Mouse (Mus musculus): Measurements from ENCODE around the gene Sh2d3c. TPM values are rescaled to one million over a fixed set of nuclear protein-coding genes. Genes with fewer than 3 reads are reported as not detected.
A peak's percentile ranks its signal among the peaks of the same experiment; 100 is the strongest.

Gene Sh2d3c
- total RNA-seq, 2 experiments from 2014 or later = 31.1 to 35.6 TPM

GRCm38 (mm10) chr2:32714987-32715425 is 5.8 kb upstream of the Sh2d3c start:
- no peak for DNase-seq (ENCODE audit: low spot score in 2 of 2)
- intact Hi-C loops (cut with DNase I) = no loop called here

GRCm38 (mm10) chr2:32718761-32719160 is 2.1 kb upstream of the Sh2d3c start:
- DNase-seq (ENCODE audit: low spot score in 2 of 2) = peak; percentile 54 to 59
- intact Hi-C loops (cut with DNase I) = no loop called here

GRCm38 (mm10) chr2:32720053-32720452 is 802 bp upstream of the Sh2d3c start:
- intact Hi-C loops (cut with DNase I) = no loop called here
- no peak for DNase-seq (ENCODE audit: low spot score in 2 of 2)

- intact Hi-C loops (cut with DNase I) = no loop called here
Observed at GRCm38 (mm10) chr2:32722046-32722445, 1.2 kb downstream of the Sh2d3c start.

GRCm38 (mm10) chr2:32722581-32722980 is 1.7 kb downstream of the Sh2d3c start:
- intact Hi-C loops (cut with DNase I) = no loop called here
- DNase-seq (ENCODE audit: low spot score in 2 of 2) = no peak

More at GRCm38 (mm10) chr2:32722046-32722445, 1.2 kb downstream of the Sh2d3c start:
- no peak for DNase-seq (ENCODE audit: low spot score in 2 of 2)

GRCm38 (mm10) chr2:32724149-32724548 is 3.3 kb downstream of the Sh2d3c start:
- intact Hi-C loops (cut with DNase I) = no loop called here
- DNase-seq (ENCODE audit: low spot score in 2 of 2) = no peak

- DNase-seq (ENCODE audit: low spot score in 2 of 2) = no peak
- intact Hi-C loops (cut with DNase I) = no loop called here
Observed at GRCm38 (mm10) chr2:32724832-32725790, 4.3 kb downstream of the Sh2d3c start.

GRCm38 (mm10) chr2:32727435-32727834 is 6.6 kb downstream of the Sh2d3c start:
- intact Hi-C loops (cut with DNase I) = no loop called here
- DNase-seq (ENCODE audit: low spot score in 2 of 2) = peak; percentile 84 to 89

- intact Hi-C loops (cut with DNase I) = no loop called here
Observed at GRCm38 (mm10) chr2:32728463-32728862, 7.6 kb downstream of the Sh2d3c start.

GRCm38 (mm10) chr2:32729547-32729946 is 8.7 kb downstream of the Sh2d3c start:
- DNase-seq (ENCODE audit: low spot score in 2 of 2) = no peak
- intact Hi-C loops (cut with DNase I) = no loop called here

More at GRCm38 (mm10) chr2:32728463-32728862, 7.6 kb downstream of the Sh2d3c start:
- no peak for DNase-seq (ENCODE audit: low spot score in 2 of 2)

- intact Hi-C loops (cut with DNase I) = no loop called here
- no peak for DNase-seq (ENCODE audit: low spot score in 2 of 2)
Observed at GRCm38 (mm10) chr2:32730854-32731253, 10.0 kb downstream of the Sh2d3c start.

GRCm38 (mm10) chr2:32731911-32732310 is 11.1 kb downstream of the Sh2d3c start:
- DNase-seq (ENCODE audit: low spot score in 2 of 2) = no peak
- intact Hi-C loops (cut with DNase I) = no loop called here

- no peak for DNase-seq (ENCODE audit: low spot score in 2 of 2)
- intact Hi-C loops (cut with DNase I) = no loop called here
Observed at GRCm38 (mm10) chr2:32732695-32733094, 11.8 kb downstream of the Sh2d3c start.

GRCm38 (mm10) chr2:32734480-32734879 is 13.6 kb downstream of the Sh2d3c start:
- intact Hi-C loops (cut with DNase I) = no loop called here
- no peak for DNase-seq (ENCODE audit: low spot score in 2 of 2)

- intact Hi-C loops (cut with DNase I) = no loop called here
Observed at GRCm38 (mm10) chr2:32734933-32735332, 14.1 kb downstream of the Sh2d3c start.

GRCm38 (mm10) chr2:32736306-32736829 is 15.5 kb downstream of the Sh2d3c start:
- no peak for DNase-seq (ENCODE audit: low spot score in 2 of 2)
- intact Hi-C loops (cut with DNase I) = no loop called here

More at GRCm38 (mm10) chr2:32734933-32735332, 14.1 kb downstream of the Sh2d3c start:
- no peak for DNase-seq (ENCODE audit: low spot score in 2 of 2)

GRCm38 (mm10) chr2:32737008-32737407 is 16.2 kb downstream of the Sh2d3c start:
- intact Hi-C loops (cut with DNase I) = no loop called here
- DNase-seq (ENCODE audit: low spot score in 2 of 2) = no peak

- intact Hi-C loops (cut with DNase I) = no loop called here
- no peak for DNase-seq (ENCODE audit: low spot score in 2 of 2)
Observed at GRCm38 (mm10) chr2:32739311-32739710, 18.5 kb downstream of the Sh2d3c start.

GRCm38 (mm10) chr2:32740916-32741272 is 20.0 kb downstream of the Sh2d3c start, which contains the start of gene 6330409D20Rik:
6330409D20Rik (minus strand) TSS chr2:32741016.
- intact Hi-C loops (cut with DNase I) = no loop called here
- no peak for DNase-seq (ENCODE audit: low spot score in 2 of 2)

GRCm38 (mm10) chr2:32741273-32742172 is 20.7 kb downstream of the Sh2d3c start:
- DNase-seq (ENCODE audit: low spot score in 2 of 2) = peak in 1 of 2 experiments; percentile 66
- intact Hi-C loops (cut with DNase I) = no loop called here

Data from left cerebral cortex, postnatal 14 days (tissue).